Mouse (Mus musculus) kidney, postnatal 0 days (tissue): ENCODE data around the gene Mrps9. TPM values are rescaled to one million over a fixed set of nuclear protein-coding genes. Genes with fewer than 3 reads are reported as not detected.
A peak's percentile ranks its signal among the peaks of the same experiment; 100 is the strongest.
"Not testable (repeated sequence)": the region's sequence is repeated elsewhere in the genome, so short reads cannot be mapped to it uniquely, and the experiment has no call there.

Source experiments
- ATAC-seq: fragments of 200-750 bp; cut with Nextera tagmentation; replicated peaks from 2 replicates; pipeline ENCODE4 v1.8.0; 2017; ENCODE audit warnings: low read depth, moderate number of reproducible peaks, moderate TSS enrichment, moderate library complexity; ENCODE audit not compliant: low FRiP score
- DNase-seq: peaks from one replicate; pipeline ENCODE4 v3.0.0-alpha.2; 2016; ENCODE audit warnings: low spot score
- H3K27ac ChIP-seq: fragments of 300-500 bp; sonication (generic); 2 replicates; pipeline ENCODE4 v1.5.1; 2014; ENCODE audit warnings: mild to moderate bottlenecking
- H3K27me3 ChIP-seq: fragments of 300-500 bp; sonication (generic); 2 replicates; pipeline ENCODE4 v1.6.1; 2014; ENCODE audit warnings: low read length, mixed read lengths; ENCODE audit not compliant: insufficient read depth
- H3K36me3 ChIP-seq: fragments of 300-500 bp; sonication (generic); 2 replicates; pipeline ENCODE4 v1.6.1; 2014; ENCODE audit warnings: low read length, mixed read lengths; ENCODE audit not compliant: insufficient read depth
- H3K4me1 ChIP-seq: fragments of 300-500 bp; sonication (generic); replicated peaks from 2 replicates; pipeline ENCODE4 v1.6.1; 2014; ENCODE audit warnings: antibody characterized with exemption, low read length, mixed read lengths; ENCODE audit not compliant: insufficient read depth
- H3K4me2 ChIP-seq: fragments of 300-500 bp; sonication (generic); 2 replicates; pipeline ENCODE4 v1.6.1; 2014; ENCODE audit warnings: mild to moderate bottlenecking, low read length, moderate library complexity, mixed read lengths
- H3K4me3 ChIP-seq: fragments of 300-500 bp; sonication (generic); replicated peaks from 2 replicates; pipeline ENCODE4 v1.5.1; 2014; ENCODE audit warnings: low read depth, low read length
- H3K9ac ChIP-seq: fragments of 300-500 bp; sonication (generic); 2 replicates; pipeline ENCODE4 v1.6.1; 2014; ENCODE audit warnings: low read depth, low read length
- H3K9me3 ChIP-seq: fragments of 300-500 bp; sonication (generic); replicated peaks from 2 replicates; pipeline ENCODE4 v1.6.1; 2016; ENCODE audit warnings: low read length, inconsistent platforms, mixed read lengths
- CTCF ChIP-seq: IDR thresholded peaks from 2 replicates; pipeline ENCODE4 v1.5.1; 2016; ENCODE audit warnings: antibody characterized with exemption, low read depth, mild to moderate bottlenecking, moderate library complexity
- WGBS: fragments of 180-500 bp; shearing (Covaris S2); extraction: QIAGEN DNeasy Blood & Tissue Kit; methylation state at CpG from one replicate; pipeline ENCODE4 v1.1.7; 2014; 5-methylcytosine and 5-hydroxymethylcytosine counted together
- polyA plus RNA-seq: library from polyadenylated mRNA; unstranded; fragments of >200 nt; fragmentation: Nextera tagmentation; extraction: Ambion mirVana; gene quantifications from 2 replicates; pipeline ENCODE4 v1.2.1, GENCODE M21; 2015

The Mrps9 gene
- polyA plus RNA-seq, 1 experiment from 2014 or later, result 56.4 TPM

GRCm38 (mm10) chr1:42878851-42879250 is 27.8 kb downstream of the Mrps9 start:
- H3K4me2 ChIP-seq, result no peak overlapping the region
- WGBS, result 90% methylated on average over 5 of the region's 5 CpGs
- H3K4me1 ChIP-seq, result no peaks in the 10 kb centered on the region
- no peaks in the 10 kb centered on the region for H3K27me3 ChIP-seq
- ATAC-seq (no peak), DNase-seq (no peak)
- peaks cover 4% of the 10 kb centered on the region; the same call in 1 of the 2 replicates for H3K36me3 ChIP-seq
- no peak for TF ChIP-seq CTCF
- no peak overlapping the region for H3K27ac ChIP-seq
- H3K4me3 ChIP-seq, result no peak overlapping the region
- H3K9me3 ChIP-seq, result no peaks in the 10 kb centered on the region
- H3K9ac ChIP-seq, result no peak overlapping the region

DNA sequence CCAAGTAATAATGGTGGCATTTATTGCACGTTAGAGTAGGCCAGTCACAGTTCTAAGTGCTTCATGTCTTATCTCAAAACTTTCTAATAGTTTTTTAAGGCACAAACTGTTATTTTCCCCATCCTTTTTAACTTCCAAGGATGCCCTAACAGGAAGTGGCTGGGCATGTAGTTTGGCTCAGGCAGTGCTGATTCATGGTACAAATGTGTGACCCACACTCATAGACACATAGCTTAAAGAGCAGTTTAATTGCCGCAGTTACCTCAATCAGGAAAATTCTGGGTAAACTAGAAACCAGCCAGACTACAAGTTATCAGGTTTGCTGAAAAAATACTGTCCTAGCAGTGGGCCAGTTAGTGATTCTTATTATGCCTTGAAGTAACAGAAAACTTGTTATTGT is 31.2 kb downstream of the Mrps9 start:
- Histone ChIP-seq H3K27me3 (no peaks in the 10 kb centered on the region), H3K4me1 (no peaks in the 10 kb centered on the region)

DNA sequence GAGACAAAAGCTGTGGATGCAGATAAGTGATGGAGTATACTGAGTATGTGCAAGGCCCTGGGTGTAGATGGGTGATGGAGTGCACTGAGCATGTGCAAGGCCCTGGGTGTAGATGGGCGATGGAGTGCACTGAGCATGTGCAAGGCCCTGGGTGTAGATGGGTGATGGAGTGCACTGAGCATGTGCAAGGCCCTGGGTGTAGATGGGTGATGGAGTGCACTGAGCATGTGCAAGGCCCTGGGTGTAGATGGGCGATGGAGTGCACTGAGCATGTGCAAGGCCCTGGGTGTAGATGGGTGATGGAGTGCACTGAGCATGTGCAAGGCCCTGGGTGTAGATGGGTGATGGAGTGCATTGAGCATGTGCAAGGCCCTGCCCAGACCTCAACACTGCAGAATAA is 32.4 kb downstream of the Mrps9 start:
- not testable (repeated sequence) for ATAC-seq, H3K9me3 ChIP-seq, H3K27ac ChIP-seq, DNase-seq, H3K4me3 ChIP-seq, H3K4me2 ChIP-seq, H3K27me3 ChIP-seq, H3K4me1 ChIP-seq, H3K9ac ChIP-seq
- peaks cover 11% of the 10 kb centered on the region; the same call in 1 of the 2 replicates for H3K36me3 ChIP-seq
- 100% methylated on average over 1 of the region's 2 CpGs for WGBS

More for the DNA sequence above, 31.2 kb downstream of the Mrps9 start:
- Histone ChIP-seq H3K9ac (no peak overlapping the region), H3K4me3 (no peak overlapping the region), H3K4me2 (no peak overlapping the region), H3K27ac (no peak overlapping the region), H3K9me3 (no peaks in the 10 kb centered on the region), H3K36me3 (peaks cover 7% of the 10 kb centered on the region; the same call in 1 of the 2 replicates)
- 91% methylated on average over 2 of the region's 2 CpGs for WGBS
- TF ChIP-seq CTCF, result no peak
- ATAC-seq (no peak), DNase-seq (no peak)

- ATAC-seq, result no peak
- peaks cover 12% of the 10 kb centered on the region; the same call in 1 of the 2 replicates for H3K4me1 ChIP-seq
- H3K4me3 ChIP-seq, result no peak overlapping the region
- WGBS, result 89% methylated on average over 11 of the region's 11 CpGs
- no peak overlapping the region for H3K27ac ChIP-seq
- no peaks in the 10 kb centered on the region for H3K9me3 ChIP-seq
- H3K9ac ChIP-seq, result no peak overlapping the region
- H3K27me3 ChIP-seq, result no peaks in the 10 kb centered on the region
- H3K36me3 ChIP-seq, result 0 out of 2 replicates have a peak, but pooled peaks cover 7% of the 10 kb centered on the region
- H3K4me2 ChIP-seq, result no peak overlapping the region
- DNase-seq, result no peak
- TF ChIP-seq CTCF, result no peak
These were observed 36.8 kb downstream of the Mrps9 start for GRCm38 (mm10) chr1:42887835-42888234.

GRCm38 (mm10) chr1:42888541-42889349 is 37.7 kb downstream of the Mrps9 start:
- DNase-seq, result peak; percentile 25
- Histone ChIP-seq H3K4me2 (no peak overlapping the region), H3K4me1 (peaks cover 12% of the 10 kb centered on the region; the same call in 1 of the 2 replicates), H3K9me3 (no peaks in the 10 kb centered on the region), H3K27ac (no peak overlapping the region), H3K9ac (no peak overlapping the region), H3K27me3 (no peaks in the 10 kb centered on the region), H3K36me3 (0 out of 2 replicates have a peak, but pooled peaks cover 7% of the 10 kb centered on the region), H3K4me3 (no peak overlapping the region)
- no peak for TF ChIP-seq CTCF
- WGBS, result 39% methylated on average over 22 of the region's 22 CpGs
- no peak for ATAC-seq

DNA sequence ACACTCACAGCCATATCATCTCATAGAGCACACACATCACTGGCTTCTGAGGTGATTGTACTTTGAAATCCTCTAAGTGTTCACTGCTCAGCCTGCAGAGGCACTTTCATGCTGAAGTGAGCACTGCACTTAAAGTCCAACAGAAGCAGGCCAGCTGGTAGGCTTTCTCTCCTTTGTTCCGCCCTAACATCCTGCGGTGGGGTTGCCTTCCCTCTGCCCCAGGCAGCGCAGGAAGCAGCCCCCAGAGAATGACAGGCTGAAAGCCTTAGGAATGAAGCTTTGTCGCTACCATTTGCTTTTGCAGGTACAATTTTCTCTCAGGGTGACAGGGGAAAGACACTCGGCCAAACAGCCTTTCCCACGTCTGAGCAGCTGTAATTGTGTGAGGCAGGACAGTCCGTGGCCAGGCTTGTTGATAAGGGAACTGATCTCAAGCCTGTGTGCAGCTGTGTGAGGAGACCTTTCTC is 38.4 kb downstream of the Mrps9 start:
- DNase-seq, result peak; percentile 56

More for the DNA sequence above, 38.4 kb downstream of the Mrps9 start:
- Histone ChIP-seq H3K27ac (no peak overlapping the region), H3K4me2 (no peak overlapping the region), H3K27me3 (no peaks in the 10 kb centered on the region), H3K4me3 (no peak overlapping the region), H3K36me3 (0 out of 2 replicates have a peak, but pooled peaks cover 7% of the 10 kb centered on the region), H3K4me1 (peaks cover 12% of the 10 kb centered on the region; the same call in 1 of the 2 replicates), H3K9ac (no peak overlapping the region), H3K9me3 (no peaks in the 10 kb centered on the region)
- ATAC-seq, result 0 out of 2 replicates have a peak, but pooled peaks have one; percentile 17
- WGBS, result 35% methylated on average over 7 of the region's 7 CpGs
- no peak for TF ChIP-seq CTCF
